Mouse (Mus musculus) bone marrow, adult 2 months (tissue): Measurements from ENCODE around the gene Gbp5. TPM values are rescaled to one million over a fixed set of nuclear protein-coding genes. Genes with fewer than 3 reads are reported as not detected.
A peak's percentile ranks its signal among the peaks of the same experiment; 100 is the strongest.
"Not testable (repeated sequence)": the region's sequence is repeated elsewhere in the genome, so short reads cannot be mapped to it uniquely, and the experiment has no call there.

Experiments used
- H3K27ac ChIP-seq: fragments of 200-500 bp; 2 replicates; pipeline ENCODE4 v1.5.1; 2012; ENCODE audit warnings: low read depth, mild to moderate bottlenecking, control low read depth, inconsistent platforms, low read length; ENCODE audit not compliant: control insufficient read depth, poor library complexity, insufficient read depth
- H3K4me1 ChIP-seq: fragments of 200-500 bp; 2 replicates; pipeline ENCODE4 v1.6.1; 2011; ENCODE audit warnings: low read length; ENCODE audit not compliant: control insufficient read depth, insufficient read depth
- H3K4me3 ChIP-seq: fragments of 200-500 bp; replicated peaks from 2 replicates; pipeline ENCODE3; 2011; ENCODE audit warnings: mild to moderate bottlenecking, low read depth, low read length, control low read depth; ENCODE audit not compliant: control insufficient read depth
- CTCF ChIP-seq: fragments of 200-500 bp; IDR thresholded peaks from 2 replicates; pipeline ENCODE4 v1.5.1; 2011; ENCODE audit warnings: low read length, control low read depth; ENCODE audit not compliant: control insufficient read depth, insufficient read depth
- POLR2A ChIP-seq: fragments of 200-500 bp; IDR thresholded peaks from 2 replicates; pipeline ENCODE4 v1.6.1; 2011; ENCODE audit warnings: low read depth, mild to moderate bottlenecking, control low read depth, low read length, borderline replicate concordance; ENCODE audit not compliant: control insufficient read depth
- WGBS: fragments of 180-500 bp; shearing (Covaris S2); methylation state at CpG from one replicate; pipeline ENCODE4 v1.1.7; 2018; 5-methylcytosine and 5-hydroxymethylcytosine counted together
- polyA plus RNA-seq: library from polyadenylated mRNA; stranded (reverse); fragments of >200 nt; gene quantifications from 2 replicates; pipeline ENCODE4 v1.2.4, GENCODE M21; 2011; ENCODE audit warnings: low replicate concordance; ENCODE audit not compliant: missing spikeins, insufficient read depth, insufficient read length

Gbp5 gene
- polyA plus RNA-seq, 1 experiment = 2.4 TPM

GRCm38 (mm10) chr3:142559632-142560228, 66.0 kb downstream of the Gbp5 start, which contains the start of gene Gbp3:
Gene Gbp3 (plus strand): TSS chr3:142560026.
- Histone ChIP-seq H3K27ac (peak within 1 kb of the TSS; percentile 53), H3K4me1 (peaks cover 1% of the 10 kb centered on the region; the same call in 1 of the 2 replicates), H3K4me3 (peak within 1 kb of the TSS; percentile 69)
- TF ChIP-seq CTCF (no peak), POLR2A (no peak)
- WGBS = 4% methylated on average over 3 of the region's 3 CpGs

GRCm38 (mm10) chr3:142560296-142560948, 66.6 kb downstream of the Gbp5 start:
- WGBS = under 1% methylated on average over 12 of the region's 12 CpGs

GRCm38 (mm10) chr3:142561045-142561646, 67.4 kb downstream of the Gbp5 start:
- WGBS = 39% methylated on average over 14 of the region's 14 CpGs
- Histone ChIP-seq H3K4me3 (no peak overlapping the region), H3K27ac (no peak overlapping the region), H3K4me1 (peaks cover 1% of the 10 kb centered on the region; the same call in 1 of the 2 replicates)
- TF ChIP-seq CTCF = no peak
- TF ChIP-seq POLR2A = no peak

More at GRCm38 (mm10) chr3:142560296-142560948, 66.6 kb downstream of the Gbp5 start:
- peak; percentile 34; the same call in 1 of the 2 replicates for TF ChIP-seq POLR2A
- peak; percentile 98 for TF ChIP-seq CTCF
- H3K27ac ChIP-seq = peak overlapping the region; percentile 53
- H3K4me3 ChIP-seq = peak overlapping the region; percentile 69
- H3K4me1 ChIP-seq = peaks cover 1% of the 10 kb centered on the region; the same call in 1 of the 2 replicates

GRCm38 (mm10) chr3:142561666-142562065, 67.9 kb downstream of the Gbp5 start:
- peaks cover 1% of the 10 kb centered on the region; the same call in 1 of the 2 replicates for H3K4me1 ChIP-seq
- H3K4me3 ChIP-seq = peak overlapping the region; percentile 20
- TF ChIP-seq POLR2A = no peak
- no peak for TF ChIP-seq CTCF
- WGBS = 41% methylated on average over 7 of the region's 7 CpGs
- H3K27ac ChIP-seq = no peak overlapping the region

GRCm38 (mm10) chr3:142567490-142567889, 73.7 kb downstream of the Gbp5 start:
- not testable (repeated sequence) for H3K4me3 ChIP-seq, H3K27ac ChIP-seq, H3K4me1 ChIP-seq
- 87% methylated on average over 5 of the region's 5 CpGs for WGBS

GRCm38 (mm10) chr3:142570738-142571137, 77.0 kb downstream of the Gbp5 start:
- Histone ChIP-seq H3K4me1 (no peaks in the 10 kb centered on the region), H3K27ac (no peak overlapping the region), H3K4me3 (no peak overlapping the region)
- no peak for TF ChIP-seq POLR2A
- TF ChIP-seq CTCF = no peak
- 65% methylated on average over 4 of the region's 4 CpGs for WGBS

Other genes starting within 250 kb of the Gbp5 start
- gene Pdlim5, start 98.3 kb upstream of the Gbp5 start, polyA plus RNA-seq = 5.5 and 11.7 TPM in 2 replicates
- gene Gbp7, start 36.4 kb downstream of the Gbp5 start, polyA plus RNA-seq = 6.8 TPM in 2 replicates
- gene Gbp3, start 66.0 kb downstream of the Gbp5 start, polyA plus RNA-seq = 7.0 and 8.3 TPM in 2 replicates
- not detected in 2 replicates for gene Gbp2b, start 100.9 kb downstream of the Gbp5 start, polyA plus RNA-seq
- 2.6 and 5.2 TPM in 2 replicates for gene Gbp2, start 126.6 kb downstream of the Gbp5 start, polyA plus RNA-seq
- 2.2 and 3.4 TPM in 2 replicates for gene Kyat3, start 207.1 kb downstream of the Gbp5 start, polyA plus RNA-seq